Mouse (Mus musculus) intestine, embryonic 16.5 days (tissue): Measurements from ENCODE around the gene Tmem72. TPM values are rescaled to one million over a fixed set of nuclear protein-coding genes. Genes with fewer than 3 reads are reported as not detected.
A peak's percentile ranks its signal among the peaks of the same experiment; 100 is the strongest.

Experiments used
- ATAC-seq: fragments of 200-750 bp; cut with Nextera tagmentation; 2 replicates; pipeline ENCODE4 v1.8.0; 2017; ENCODE audit warnings: moderate TSS enrichment, moderate library complexity
- H3K27ac ChIP-seq: fragments of 300-500 bp; sonication (generic); 2 replicates; pipeline ENCODE4 v1.5.1; 2014; ENCODE audit warnings: mild to moderate bottlenecking, low read length
- H3K27me3 ChIP-seq: fragments of 300-500 bp; sonication (generic); replicated peaks from 2 replicates; pipeline ENCODE4 v1.6.1; 2014; ENCODE audit warnings: low read length, control low read depth, mixed read lengths; ENCODE audit not compliant: control insufficient read depth, insufficient read depth
- H3K36me3 ChIP-seq: fragments of 300-500 bp; sonication (generic); 2 replicates; pipeline ENCODE4 v1.6.1; 2014; ENCODE audit warnings: low read length, control low read depth; ENCODE audit not compliant: control insufficient read depth, insufficient read depth
- H3K4me1 ChIP-seq: fragments of 300-500 bp; sonication (generic); 2 replicates; pipeline ENCODE4 v1.6.1; 2014; ENCODE audit warnings: low read length, control low read depth, mixed read lengths; ENCODE audit not compliant: control insufficient read depth, insufficient read depth
- H3K4me2 ChIP-seq: fragments of 300-500 bp; sonication (generic); 2 replicates; pipeline ENCODE4 v1.6.1; 2014; ENCODE audit warnings: low read depth, low read length, control low read depth
- H3K4me3 ChIP-seq: fragments of 300-500 bp; sonication (generic); 2 replicates; pipeline ENCODE4 v1.5.1; 2014; ENCODE audit warnings: mild to moderate bottlenecking, low read length
- H3K9ac ChIP-seq: fragments of 300-500 bp; sonication (generic); 2 replicates; pipeline ENCODE4 v1.6.1; 2014; ENCODE audit warnings: low read depth, low read length
- H3K9me3 ChIP-seq: fragments of 300-500 bp; sonication (generic); 2 replicates; pipeline ENCODE4 v1.6.1; 2016; ENCODE audit warnings: low read length, control low read depth; ENCODE audit not compliant: control insufficient read depth
- WGBS: fragments of 180-500 bp; shearing (Covaris S2); extraction: QIAGEN DNeasy Blood & Tissue Kit; methylation state at CpG from one replicate; pipeline ENCODE4 v1.1.7; 2014; 5-methylcytosine and 5-hydroxymethylcytosine counted together
- polyA plus RNA-seq: library from polyadenylated mRNA; unstranded; fragments of >200 nt; fragmentation: Nextera tagmentation; extraction: Ambion mirVana; gene quantifications from 2 replicates; pipeline ENCODE4 v1.2.1, GENCODE M21; 2015

The Tmem72 gene
- polyA plus RNA-seq, 1 experiment from 2014 or later: 0.07 TPM

DNA sequence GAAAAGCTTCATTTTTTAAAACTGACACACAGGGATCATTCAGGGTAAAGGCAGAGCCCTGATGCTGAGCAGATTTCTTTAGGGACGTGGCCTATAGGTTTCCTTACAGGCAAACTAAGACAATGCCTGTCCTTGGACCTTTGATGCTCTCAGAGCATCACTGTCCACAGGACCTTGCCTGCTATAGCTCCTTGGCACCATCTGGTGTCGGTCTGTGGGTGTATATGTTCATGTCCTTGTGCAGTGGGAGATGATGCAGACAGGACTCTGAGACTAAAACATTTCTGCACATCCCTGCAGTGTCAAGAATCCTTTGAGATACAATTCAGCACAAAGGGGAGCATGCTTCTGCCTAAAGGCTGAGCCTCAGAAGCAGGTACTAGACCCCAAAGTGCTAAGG lies 19.3 kb downstream of the Tmem72 start:
- Histone ChIP-seq H3K27ac (no peak overlapping the region), H3K4me2 (no peak overlapping the region), H3K36me3 (no peaks in the 10 kb centered on the region), H3K4me1 (no peaks in the 10 kb centered on the region), H3K9me3 (no peaks in the 10 kb centered on the region), H3K4me3 (no peak overlapping the region), H3K27me3 (no peaks in the 10 kb centered on the region), H3K9ac (no peak overlapping the region)
- no peak for ATAC-seq
- WGBS: 43% methylated on average over 2 of the region's 2 CpGs

DNA sequence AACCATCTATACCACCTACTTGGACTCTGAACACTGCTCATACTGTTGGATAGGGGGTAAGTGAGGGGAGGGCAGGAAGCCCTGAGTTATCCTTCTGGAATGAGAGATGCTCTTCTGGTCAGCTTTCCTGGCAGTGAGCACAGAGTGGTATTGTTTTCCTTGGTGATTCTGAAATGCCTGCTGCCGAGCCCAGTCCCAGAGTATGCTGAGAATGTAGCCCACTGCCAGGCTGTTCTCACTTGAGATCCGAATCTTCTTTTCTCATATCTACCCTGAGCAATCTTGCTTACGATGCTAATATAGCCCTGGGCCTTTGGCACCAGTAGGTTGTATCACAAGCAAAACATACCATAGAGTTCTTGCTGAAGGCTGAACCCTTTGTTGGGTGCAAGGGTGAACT lies 22.4 kb downstream of the Tmem72 start:
- Histone ChIP-seq H3K4me2 (no peak overlapping the region), H3K36me3 (no peaks in the 10 kb centered on the region), H3K9me3 (no peaks in the 10 kb centered on the region), H3K27me3 (no peaks in the 10 kb centered on the region), H3K9ac (no peak overlapping the region), H3K27ac (no peak overlapping the region), H3K4me3 (no peak overlapping the region), H3K4me1 (no peaks in the 10 kb centered on the region)
- no peak for ATAC-seq
- 76% methylated on average over 3 of the region's 3 CpGs for WGBS

DNA sequence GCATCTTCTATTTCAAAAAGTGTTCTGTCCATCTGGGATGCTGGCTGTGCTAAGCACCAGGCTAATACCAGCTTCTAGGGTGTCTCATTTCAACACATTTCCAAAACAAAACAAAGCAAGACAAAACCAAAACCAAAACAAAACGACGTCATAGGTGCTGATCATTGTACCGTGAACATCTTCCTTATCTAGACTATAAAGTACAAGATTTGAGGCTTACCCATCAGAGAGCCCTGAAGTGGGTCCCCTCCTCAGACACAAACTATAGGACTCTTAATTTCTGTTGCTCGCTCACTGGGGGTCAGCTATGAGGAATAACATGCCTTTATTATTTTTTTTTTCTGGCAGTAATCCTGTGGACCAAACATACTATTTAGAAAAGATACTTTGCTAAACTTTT lies 23.1 kb downstream of the Tmem72 start:
- no peaks in the 10 kb centered on the region for H3K4me1 ChIP-seq
- H3K4me3 ChIP-seq: no peak overlapping the region
- no peak overlapping the region for H3K9ac ChIP-seq
- ATAC-seq: no peak
- no peaks in the 10 kb centered on the region for H3K9me3 ChIP-seq
- no peaks in the 10 kb centered on the region for H3K27me3 ChIP-seq
- no peak overlapping the region for H3K4me2 ChIP-seq
- H3K36me3 ChIP-seq: no peaks in the 10 kb centered on the region
- WGBS: 84% methylated on average over 4 of the region's 4 CpGs
- no peak overlapping the region for H3K27ac ChIP-seq

DNA sequence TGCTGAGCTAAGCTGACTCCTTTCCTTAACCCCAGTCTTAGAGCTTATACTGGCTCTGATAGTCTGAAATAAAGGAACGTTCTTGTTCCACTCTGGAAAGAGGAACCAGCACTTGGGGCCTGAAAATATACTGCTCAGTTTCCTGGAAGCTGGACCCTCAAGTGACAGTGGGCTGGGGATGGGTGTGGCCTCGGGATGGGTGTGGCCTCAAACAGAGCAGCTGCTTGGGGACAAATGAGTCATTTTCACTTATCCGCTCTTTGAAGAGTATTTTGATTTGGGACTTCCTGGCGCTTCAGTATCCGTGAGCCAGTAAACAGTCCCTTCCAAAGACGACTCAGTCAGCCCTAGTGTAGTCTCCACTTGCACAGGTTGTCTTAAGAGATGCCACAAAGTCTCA lies 34.4 kb downstream of the Tmem72 start:
- 23% methylated on average over 6 of the region's 6 CpGs for whole genome bisulfite sequencing
- H3K4me1 ChIP-seq: no peaks in the 10 kb centered on the region
- no peaks in the 10 kb centered on the region for H3K27me3 ChIP-seq
- no peaks in the 10 kb centered on the region for H3K36me3 ChIP-seq
- H3K9ac ChIP-seq: no peak overlapping the region
- no peak overlapping the region for H3K4me3 ChIP-seq
- no peak overlapping the region for H3K27ac ChIP-seq
- no peaks in the 10 kb centered on the region for H3K9me3 ChIP-seq
- peak; percentile 40 for ATAC-seq
- H3K4me2 ChIP-seq: no peak overlapping the region

DNA sequence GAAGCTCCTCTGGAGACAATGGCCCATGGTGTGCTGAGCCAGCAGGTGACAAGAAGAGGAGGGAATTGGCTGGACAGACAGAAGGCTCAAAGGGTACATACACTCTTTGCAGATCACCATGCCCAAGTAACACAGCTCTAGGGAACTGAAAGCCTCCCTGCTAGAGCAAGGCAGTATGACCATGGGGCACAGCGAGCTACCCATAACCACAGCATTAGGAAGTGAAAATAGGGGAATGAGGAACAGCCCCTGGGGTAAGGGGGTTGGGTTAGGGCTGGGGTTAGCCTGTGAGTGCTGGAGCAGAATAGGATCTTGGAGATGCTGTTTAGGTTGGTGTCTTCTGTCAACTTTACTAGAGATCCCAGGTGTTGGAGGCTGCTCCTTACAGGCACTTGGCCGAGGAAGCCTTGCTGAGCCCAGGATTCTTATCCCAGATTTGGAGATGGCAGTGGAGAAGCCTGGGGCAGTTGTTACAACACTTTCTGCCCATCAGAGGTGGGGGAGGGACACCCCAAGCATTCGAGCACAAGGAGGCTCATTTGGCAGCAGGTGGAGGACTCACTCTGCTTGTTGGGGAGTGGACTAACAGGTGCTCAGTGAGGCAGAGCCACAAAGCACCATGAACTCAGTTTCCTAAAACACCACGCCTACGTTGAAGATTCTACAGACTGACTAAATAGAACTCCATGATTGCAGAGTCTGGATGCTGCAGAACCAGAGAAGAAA lies 37.0 kb downstream of the Tmem72 start:
- ATAC-seq: no peak
- 75% methylated on average over 5 of the region's 5 CpGs for WGBS
- Histone ChIP-seq H3K9ac (no peak overlapping the region), H3K4me3 (no peak overlapping the region), H3K27ac (no peak overlapping the region), H3K27me3 (no peaks in the 10 kb centered on the region), H3K4me2 (no peak overlapping the region), H3K9me3 (no peaks in the 10 kb centered on the region), H3K36me3 (no peaks in the 10 kb centered on the region), H3K4me1 (peaks cover 3% of the 10 kb centered on the region; the same call in 1 of the 2 replicates)

DNA sequence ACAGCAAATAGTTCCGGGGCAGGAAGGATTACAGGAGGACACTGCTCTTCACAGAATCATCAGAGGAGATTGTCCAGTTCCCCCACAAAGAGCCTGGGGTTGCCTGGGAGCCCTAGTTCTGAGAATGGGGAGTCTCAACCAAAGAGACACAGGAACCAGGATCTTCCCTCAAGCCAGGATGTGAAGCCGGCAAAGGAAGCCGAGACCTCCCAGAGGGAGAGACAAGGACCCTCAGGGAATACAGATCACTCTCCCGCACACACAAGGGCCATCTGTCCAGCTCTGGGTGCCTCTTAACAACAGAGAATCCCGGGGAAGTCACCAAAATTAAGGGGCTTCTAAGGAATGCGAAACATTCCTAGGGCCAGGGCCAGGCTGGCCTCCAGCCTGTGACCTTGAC lies 39.4 kb downstream of the Tmem72 start:
- H3K27ac ChIP-seq: no peak overlapping the region
- no peak overlapping the region for H3K4me2 ChIP-seq
- 57% methylated on average over 6 of the region's 6 CpGs for WGBS
- no peaks in the 10 kb centered on the region for H3K9me3 ChIP-seq
- H3K4me3 ChIP-seq: no peak overlapping the region
- ATAC-seq: no peak
- no peaks in the 10 kb centered on the region for H3K36me3 ChIP-seq
- H3K27me3 ChIP-seq: no peaks in the 10 kb centered on the region
- peaks cover 9% of the 10 kb centered on the region for H3K4me1 ChIP-seq
- no peak overlapping the region for H3K9ac ChIP-seq

DNA sequence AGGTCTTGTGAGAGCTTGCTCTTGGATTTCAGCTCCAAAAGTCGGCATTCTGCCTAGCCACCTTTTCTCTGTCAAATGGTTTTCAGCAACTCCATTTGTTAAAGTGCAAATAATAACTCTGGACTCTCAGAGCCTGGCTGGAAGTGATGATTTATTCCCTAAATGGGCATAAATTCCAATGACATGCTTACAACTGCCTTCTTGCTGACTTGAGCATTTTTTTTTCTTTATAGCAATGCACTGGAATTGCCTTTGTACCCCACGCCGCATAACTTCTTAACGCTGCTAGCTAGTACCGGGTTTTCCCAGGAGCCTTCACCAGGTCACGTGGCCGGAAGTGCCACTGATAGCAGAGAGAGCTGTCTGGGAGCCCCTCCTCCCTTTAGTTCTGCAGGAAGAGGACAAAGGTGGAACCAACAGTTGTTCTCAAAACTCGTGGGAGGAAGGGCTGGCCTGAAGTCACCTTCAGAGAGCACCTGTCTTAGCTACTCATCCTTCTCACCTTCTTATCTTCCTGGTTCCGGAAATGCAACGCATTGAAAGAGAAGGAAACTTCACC lies 40.3 kb downstream of the Tmem72 start:
- Histone ChIP-seq H3K9me3 (no peaks in the 10 kb centered on the region), H3K4me3 (no peak overlapping the region), H3K27me3 (no peaks in the 10 kb centered on the region), H3K9ac (no peak overlapping the region), H3K36me3 (no peaks in the 10 kb centered on the region), H3K4me2 (no peak overlapping the region), H3K27ac (no peak overlapping the region), H3K4me1 (peaks cover 14% of the 10 kb centered on the region)
- ATAC-seq: no peak
- 53% methylated on average over 10 of the region's 10 CpGs for WGBS

DNA sequence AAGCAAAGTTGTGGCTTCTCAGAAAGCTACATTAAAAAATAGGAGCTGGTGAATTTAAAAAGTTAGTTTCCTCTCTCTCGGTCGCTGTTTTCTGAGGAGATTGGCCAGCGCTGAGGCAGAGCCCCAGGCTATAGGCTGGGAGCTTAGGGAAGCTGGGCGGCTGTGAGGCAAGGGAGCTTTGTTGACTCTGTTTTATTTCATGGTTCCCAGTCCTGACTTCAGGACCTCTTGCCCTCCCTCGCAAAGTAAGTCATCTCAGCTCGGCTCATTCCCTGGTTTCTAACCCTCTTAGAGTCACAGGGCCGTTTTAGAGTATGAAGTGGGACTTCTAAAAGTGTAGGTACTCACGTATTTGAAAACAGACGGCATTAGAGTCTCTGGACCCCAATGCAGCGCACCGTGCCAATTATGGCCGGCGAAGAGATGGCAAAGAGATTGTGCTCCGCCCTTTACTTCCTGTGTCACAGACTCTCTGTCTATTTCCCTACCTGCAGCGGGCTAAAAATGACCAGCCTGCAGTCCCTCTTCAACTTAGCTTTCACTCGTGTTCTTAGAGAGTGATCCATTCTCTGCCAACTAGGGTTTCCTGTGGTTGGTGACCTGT lies 42.3 kb downstream of the Tmem72 start:
- Histone ChIP-seq H3K4me1 (peaks cover 30% of the 10 kb centered on the region), H3K9ac (peak overlapping the region; percentile 61), H3K27me3 (no peaks in the 10 kb centered on the region), H3K27ac (peak overlapping the region; percentile 78), H3K4me3 (peak overlapping the region; percentile 51), H3K36me3 (no peaks in the 10 kb centered on the region), H3K9me3 (no peaks in the 10 kb centered on the region), H3K4me2 (peak overlapping the region; percentile 81)
- peak; percentile 43 for ATAC-seq
- WGBS: 23% methylated on average over 16 of the region's 16 CpGs

DNA sequence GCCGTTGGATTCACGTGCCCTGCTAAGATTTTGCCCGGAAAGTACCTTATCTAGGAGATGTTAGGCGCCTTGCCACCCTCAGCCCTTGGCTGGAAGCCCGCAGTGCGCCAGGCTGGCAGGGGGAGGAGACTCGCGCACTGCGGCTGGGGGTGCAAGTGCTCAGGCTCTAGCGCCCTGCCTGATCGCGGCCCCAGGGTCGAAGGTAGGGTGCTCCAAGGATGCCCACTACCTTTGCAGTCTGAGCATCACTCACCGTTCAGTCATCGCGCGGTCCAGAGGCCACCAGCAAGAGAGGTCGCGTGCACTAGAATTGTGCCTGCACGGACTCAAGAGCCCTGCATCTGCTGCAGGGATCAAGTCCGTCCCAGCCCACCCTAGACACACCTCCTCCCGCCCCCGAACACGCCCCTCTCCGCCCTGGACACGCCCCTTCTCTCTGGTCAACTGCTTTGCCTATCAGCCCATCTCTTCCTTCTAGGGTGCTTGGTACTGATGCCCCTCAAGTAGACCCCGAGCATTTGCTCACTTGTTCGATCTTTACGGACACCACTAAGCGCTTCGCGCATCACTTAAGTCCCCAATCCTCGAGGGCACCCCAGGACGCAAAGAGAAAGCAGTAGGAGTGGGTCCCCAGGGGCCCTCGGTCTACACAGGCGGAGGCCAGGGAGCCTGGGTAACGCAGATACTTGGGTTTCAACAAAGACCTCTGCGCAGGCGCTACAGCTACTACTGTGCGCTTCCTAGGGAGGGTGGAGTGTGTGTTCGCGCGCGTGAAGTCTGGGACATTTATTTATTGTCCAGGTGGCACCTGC lies 43.0 kb downstream of the Tmem72 start, which contains the start of gene Rassf4:
Gene Rassf4, minus strand, starts transcription at position 482 of the 812 bp plus-strand sequence.
- Histone ChIP-seq H3K4me2 (peak within 1 kb of the TSS; percentile 81), H3K36me3 (no peaks in the 10 kb centered on the region), H3K4me1 (peaks cover 30% of the 10 kb centered on the region), H3K9ac (peak within 1 kb of the TSS; percentile 61), H3K9me3 (no peaks in the 10 kb centered on the region), H3K27me3 (no peaks in the 10 kb centered on the region), H3K4me3 (peak within 1 kb of the TSS; percentile 51), H3K27ac (peak within 1 kb of the TSS; percentile 78)
- WGBS: under 1% methylated on average over 44 of the region's 44 CpGs
- ATAC-seq: peak; percentile 92
